Mouse (Mus musculus) cerebellum, adult 2 months (tissue): Measurements from ENCODE around the gene Klf2.

Experiments used
- CTCF ChIP-seq: fragments of 200-500 bp; IDR thresholded peaks from 2 replicates; pipeline ENCODE4 v1.5.1; 2011; ENCODE audit warnings: low read depth, mild to moderate bottlenecking, control low read depth, low read length, moderate library complexity, borderline replicate concordance; ENCODE audit not compliant: insufficient read depth
- POLR2A ChIP-seq: fragments of 200-500 bp; IDR thresholded peaks from 2 replicates; pipeline ENCODE4 v1.6.1; 2011; ENCODE audit warnings: low read length, control low read depth, borderline replicate concordance; ENCODE audit not compliant: insufficient read depth

DNA sequence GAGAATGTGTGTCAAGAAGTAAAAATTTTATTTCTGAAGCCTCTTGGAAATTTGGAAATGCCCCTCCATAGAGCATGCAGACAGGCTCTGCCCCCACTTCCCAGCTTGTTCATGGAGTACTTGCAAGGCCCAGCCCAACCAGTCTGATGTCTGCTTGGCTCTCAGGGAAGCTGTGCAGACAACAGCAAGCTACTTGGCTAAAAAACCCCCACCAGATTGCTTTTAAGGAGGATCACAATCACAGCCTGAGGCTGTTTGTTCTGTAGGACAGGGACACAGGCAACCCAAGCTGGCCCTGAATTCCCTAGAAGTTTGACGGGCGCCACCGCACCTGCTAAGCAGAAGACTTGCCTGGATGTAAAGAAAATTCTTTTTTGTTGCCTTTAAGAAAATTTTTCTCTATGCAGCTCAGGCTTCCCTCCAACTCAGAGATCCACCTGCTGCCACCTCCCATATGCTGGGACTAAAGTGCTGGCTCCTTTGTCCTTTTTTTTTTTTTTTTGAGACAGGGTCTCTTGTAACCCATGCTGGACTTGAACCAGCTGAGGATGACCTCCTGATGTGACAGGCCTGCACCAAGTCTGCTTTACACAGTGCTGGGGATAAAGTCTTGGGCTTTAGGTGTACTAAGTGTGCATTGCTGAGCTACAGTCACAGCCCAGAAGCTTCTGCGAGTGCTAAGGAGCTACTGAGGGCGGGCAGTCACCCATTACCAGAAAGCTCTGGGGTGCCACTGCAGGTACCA, 23.9 kb downstream of the Klf2 start:
- no peak for TF ChIP-seq POLR2A
- TF ChIP-seq CTCF, result no peak
